Mouse (Mus musculus) E14TG2a.4 (cell line): ENCODE results near the gene Rfc5.
"Not testable (repeated sequence)": the region's sequence is repeated elsewhere in the genome, so short reads cannot be mapped to it uniquely, and the experiment has no call there.

ENCODE experiments used
- H3K27me3 ChIP-seq: 2 replicates; pipeline ENCODE4 v1.6.1; 2014; ENCODE audit warnings: low read length, control low read depth; ENCODE audit not compliant: insufficient read depth
- H3K36me3 ChIP-seq: 2 replicates; pipeline ENCODE4 v1.6.1; 2014; ENCODE audit warnings: low read length, control low read depth; ENCODE audit not compliant: insufficient read depth
- H3K4me1 ChIP-seq: replicated peaks from 2 replicates; pipeline ENCODE4 v1.6.1; 2014; ENCODE audit warnings: low read depth, low read length, control low read depth
- H3K4me3 ChIP-seq: replicated peaks from 2 replicates; pipeline ENCODE4 v1.5.1; 2014; ENCODE audit warnings: mild to moderate bottlenecking, low read length
- H3K9me3 ChIP-seq: 2 replicates; pipeline ENCODE4 v1.6.1; 2014; ENCODE audit warnings: low read length, control low read depth
- CTCF ChIP-seq: conservative IDR thresholded peaks from 2 replicates; pipeline ENCODE4 v1.5.1; 2014; ENCODE audit warnings: low read length
- NANOG ChIP-seq: IDR thresholded peaks from 2 replicates; pipeline ENCODE4 v1.6.1; 2014; ENCODE audit warnings: borderline replicate concordance, low read length, mixed read lengths
- POU5F1 ChIP-seq: IDR thresholded peaks from 2 replicates; pipeline ENCODE4 v1.6.1; 2014; ENCODE audit warnings: low read length, borderline replicate concordance

The Rfc5 gene

DNA sequence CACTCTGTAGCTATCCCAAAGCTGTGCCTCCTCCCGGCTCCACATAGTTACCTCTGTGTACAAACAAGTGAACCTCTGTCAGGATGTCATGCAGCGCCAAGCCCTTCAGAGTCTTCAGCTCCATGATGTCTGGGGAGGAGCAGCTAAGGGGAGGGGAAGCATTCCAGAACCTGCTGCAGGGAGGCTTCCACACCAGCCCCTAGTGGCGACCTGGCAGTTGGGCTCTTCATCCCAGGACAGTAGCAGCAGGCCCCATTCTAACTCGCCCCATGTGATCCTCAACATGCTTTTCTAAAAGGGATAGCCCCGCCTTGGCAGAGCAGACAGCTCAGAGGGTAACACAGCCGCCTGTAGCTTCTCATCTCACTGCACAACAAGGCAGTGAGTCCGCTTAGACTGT is 7.1 kb downstream of the Rfc5 start:
- Histone ChIP-seq H3K4me3 (peak overlapping the region; percentile 35; the same call in 1 of the 2 replicates), H3K4me1 (peaks cover 93% of the 10 kb centered on the region), H3K27me3 (no peaks in the 10 kb centered on the region), H3K9me3 (no peaks in the 10 kb centered on the region), H3K36me3 (peaks cover 100% of the 10 kb centered on the region)
- TF ChIP-seq CTCF (peak; percentile 24), POU5F1 (no peak)

DNA sequence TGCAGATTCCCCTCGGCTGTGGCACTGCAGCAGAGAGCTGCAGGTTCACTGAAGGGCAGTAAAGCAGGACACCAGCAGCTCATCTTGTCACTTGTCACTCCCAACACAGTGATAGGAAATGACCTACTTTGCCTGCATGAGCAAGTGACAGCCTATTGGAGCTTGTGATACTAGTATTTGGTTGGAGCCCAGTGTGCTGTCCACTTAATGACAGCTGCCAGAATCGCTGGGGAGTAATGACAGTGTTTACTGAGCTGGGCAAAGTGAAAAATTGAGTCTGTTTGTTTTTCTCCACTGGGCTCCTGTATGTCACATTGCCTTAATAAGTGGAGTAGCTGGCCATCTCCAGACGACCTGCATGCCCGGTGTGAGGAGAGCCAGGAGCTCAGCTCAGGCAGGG is 8.6 kb downstream of the Rfc5 start:
- no peak overlapping the region for H3K4me3 ChIP-seq
- no peaks in the 10 kb centered on the region for H3K9me3 ChIP-seq
- peaks cover 93% of the 10 kb centered on the region for H3K4me1 ChIP-seq
- H3K36me3 ChIP-seq, result peaks cover 100% of the 10 kb centered on the region
- TF ChIP-seq NANOG (no peak), POU5F1 (no peak), CTCF (no peak)
- no peaks in the 10 kb centered on the region for H3K27me3 ChIP-seq

DNA sequence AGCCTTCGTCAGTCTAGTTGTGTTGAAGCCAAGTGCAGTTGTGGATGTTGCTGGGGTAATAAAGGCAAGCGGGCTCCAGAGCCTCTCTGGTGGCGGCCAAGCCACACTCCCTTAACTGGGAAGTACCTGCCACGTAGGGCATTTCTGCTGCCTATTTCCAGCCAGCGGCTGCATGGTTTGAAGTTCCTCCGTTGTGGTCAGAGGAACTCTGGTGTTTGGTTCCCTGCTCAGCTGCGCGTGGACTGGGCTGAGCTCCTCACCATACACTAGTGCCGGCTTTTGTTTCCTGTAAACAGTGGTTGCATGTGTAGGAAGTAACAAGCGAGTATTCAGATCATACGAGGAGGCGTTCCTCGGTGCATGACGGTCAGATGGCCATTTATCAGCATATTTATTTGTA is 11.1 kb downstream of the Rfc5 start:
- H3K4me1 ChIP-seq, result peaks cover 92% of the 10 kb centered on the region
- not testable (repeated sequence) for H3K27me3 ChIP-seq

DNA sequence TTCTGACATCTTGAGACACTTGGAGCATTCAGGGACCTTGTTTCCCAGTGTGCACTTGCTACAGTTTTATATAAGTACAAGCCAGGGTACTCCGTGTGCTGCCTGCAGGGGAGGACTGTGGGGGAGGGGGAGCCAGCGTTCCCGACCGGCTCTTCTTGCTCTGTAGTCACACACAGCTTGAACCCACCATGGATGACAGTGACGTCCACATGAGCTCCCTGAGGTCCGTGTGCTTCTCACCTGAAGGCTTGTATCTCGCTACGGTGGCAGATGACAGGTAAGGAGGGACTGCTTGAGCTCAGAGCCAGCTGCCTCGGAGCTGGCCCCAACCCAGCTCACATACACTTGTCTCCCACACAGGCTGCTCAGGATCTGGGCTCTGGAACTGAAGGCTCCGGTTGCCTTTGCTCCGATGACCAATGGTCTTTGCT is 12.5 kb downstream of the Rfc5 start:
- no peaks in the 10 kb centered on the region for H3K27me3 ChIP-seq
- H3K4me1 ChIP-seq, result peaks cover 83% of the 10 kb centered on the region
- TF ChIP-seq NANOG, result no peak
- no peak for TF ChIP-seq CTCF
- no peak for TF ChIP-seq POU5F1
- H3K36me3 ChIP-seq, result peaks cover 100% of the 10 kb centered on the region
- H3K4me3 ChIP-seq, result no peak overlapping the region
- no peaks in the 10 kb centered on the region for H3K9me3 ChIP-seq

More for the DNA sequence above, 11.1 kb downstream of the Rfc5 start:
- peaks cover 100% of the 10 kb centered on the region for H3K36me3 ChIP-seq
- H3K4me3 ChIP-seq, H3K9me3 ChIP-seq: not testable (repeated sequence)

DNA sequence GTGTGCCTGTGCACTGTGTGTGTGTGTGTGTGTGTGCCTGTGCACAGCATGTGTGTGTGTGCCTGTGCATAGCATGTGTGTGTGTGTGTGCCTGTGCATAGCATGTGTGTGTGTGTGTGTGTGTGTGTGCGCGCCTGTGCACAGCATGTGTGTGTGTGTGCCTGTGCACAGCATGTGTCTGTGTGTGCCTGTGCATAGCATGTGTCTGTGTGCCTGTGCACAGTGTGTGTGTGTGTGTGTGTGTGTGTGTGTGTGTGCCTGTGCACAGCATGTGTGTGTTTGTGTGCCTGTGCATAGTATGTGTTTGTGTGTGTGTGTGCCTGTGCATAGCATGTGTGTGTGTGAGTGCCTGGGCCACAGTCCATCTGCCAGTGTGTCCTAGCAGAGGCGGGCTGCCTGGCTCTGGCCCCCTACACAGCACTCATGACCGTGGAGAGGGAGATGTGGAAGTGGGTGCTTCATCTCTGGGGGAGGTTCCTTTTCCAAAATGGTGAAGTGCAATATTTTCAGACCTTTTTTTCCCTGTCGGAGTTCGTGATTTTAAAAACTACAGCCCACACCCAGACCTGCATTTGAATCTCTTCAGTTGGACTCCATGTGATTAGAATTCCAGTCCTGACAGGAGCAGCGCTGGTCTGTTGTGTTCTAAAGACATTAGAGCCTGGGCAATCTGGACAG is 14.3 kb downstream of the Rfc5 start:
- Histone ChIP-seq H3K4me1 (peaks cover 84% of the 10 kb centered on the region), H3K4me3 (no peak overlapping the region), H3K9me3 (no peaks in the 10 kb centered on the region), H3K27me3 (no peaks in the 10 kb centered on the region), H3K36me3 (peaks cover 100% of the 10 kb centered on the region)
- TF ChIP-seq NANOG (no peak), CTCF (no peak), POU5F1 (no peak)

DNA sequence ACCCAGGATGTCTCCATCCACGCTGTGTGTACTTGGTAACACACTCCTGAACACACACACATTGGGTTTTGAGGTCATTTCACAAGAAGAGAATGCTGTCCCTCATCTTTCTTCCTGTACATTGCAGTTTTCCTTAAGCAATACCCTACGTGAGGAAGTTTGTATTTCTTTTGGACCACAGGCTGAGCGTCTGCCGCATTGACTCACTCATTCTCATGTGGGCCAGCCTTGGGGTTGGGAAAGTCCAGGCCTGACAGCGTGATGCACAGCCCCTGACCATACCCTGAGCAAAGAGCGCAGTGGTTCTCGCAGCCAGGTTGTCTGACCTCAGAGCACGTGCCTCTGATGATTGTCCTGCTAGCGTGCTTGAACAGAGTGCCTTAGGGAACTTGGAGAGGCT is 15.4 kb downstream of the Rfc5 start:
- TF ChIP-seq CTCF, result no peak
- TF ChIP-seq POU5F1, result no peak
- no peak for TF ChIP-seq NANOG
- no peak overlapping the region for H3K4me3 ChIP-seq
- no peaks in the 10 kb centered on the region for H3K27me3 ChIP-seq
- peaks cover 84% of the 10 kb centered on the region for H3K4me1 ChIP-seq
- no peaks in the 10 kb centered on the region for H3K9me3 ChIP-seq
- peaks cover 100% of the 10 kb centered on the region for H3K36me3 ChIP-seq

DNA sequence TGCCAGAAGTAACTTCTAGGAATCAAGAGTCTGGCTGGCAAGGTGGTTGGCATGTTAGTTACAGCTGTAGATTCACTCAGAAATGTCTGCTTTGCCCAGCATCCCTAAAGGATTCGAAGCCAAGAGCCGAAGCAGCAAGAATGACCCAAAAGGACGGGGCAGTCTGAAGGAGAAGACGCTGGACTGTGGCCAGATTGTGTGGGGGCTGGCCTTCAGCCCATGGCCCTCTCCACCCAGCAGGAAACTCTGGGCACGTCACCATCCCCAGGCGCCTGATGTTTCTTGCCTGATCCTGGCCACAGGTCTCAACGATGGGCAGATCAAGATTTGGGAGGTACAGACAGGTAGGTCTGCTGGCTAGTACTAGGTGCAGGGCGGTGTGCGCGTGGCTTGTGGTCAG is 18.3 kb downstream of the Rfc5 start:
- no peak overlapping the region for H3K4me3 ChIP-seq
- no peaks in the 10 kb centered on the region for H3K27me3 ChIP-seq
- H3K4me1 ChIP-seq, result peaks cover 86% of the 10 kb centered on the region
- no peak for TF ChIP-seq NANOG
- no peak for TF ChIP-seq CTCF
- TF ChIP-seq POU5F1, result no peak
- H3K36me3 ChIP-seq, result peaks cover 100% of the 10 kb centered on the region
- H3K9me3 ChIP-seq, result no peaks in the 10 kb centered on the region

DNA sequence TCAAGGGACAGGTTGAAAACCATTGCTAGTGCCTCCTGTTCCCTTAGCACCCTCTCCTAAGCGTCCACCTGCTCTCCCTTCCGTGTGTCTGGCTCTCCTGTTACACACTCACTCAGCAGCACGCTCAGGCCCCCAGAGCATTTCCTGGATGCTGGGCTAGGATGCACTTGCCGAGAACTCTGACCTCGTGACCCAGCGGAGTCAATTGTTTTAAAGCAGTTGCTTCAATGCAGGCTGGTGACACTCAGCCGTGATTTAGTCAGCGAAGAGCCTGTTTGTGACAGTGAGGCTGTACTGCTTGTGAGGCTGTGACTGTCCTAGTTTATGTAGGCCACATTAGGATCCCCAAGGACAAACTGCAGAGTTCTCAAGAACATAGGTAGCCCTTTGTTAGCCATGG is 21.6 kb downstream of the Rfc5 start:
- peaks cover 100% of the 10 kb centered on the region for H3K36me3 ChIP-seq

DNA sequence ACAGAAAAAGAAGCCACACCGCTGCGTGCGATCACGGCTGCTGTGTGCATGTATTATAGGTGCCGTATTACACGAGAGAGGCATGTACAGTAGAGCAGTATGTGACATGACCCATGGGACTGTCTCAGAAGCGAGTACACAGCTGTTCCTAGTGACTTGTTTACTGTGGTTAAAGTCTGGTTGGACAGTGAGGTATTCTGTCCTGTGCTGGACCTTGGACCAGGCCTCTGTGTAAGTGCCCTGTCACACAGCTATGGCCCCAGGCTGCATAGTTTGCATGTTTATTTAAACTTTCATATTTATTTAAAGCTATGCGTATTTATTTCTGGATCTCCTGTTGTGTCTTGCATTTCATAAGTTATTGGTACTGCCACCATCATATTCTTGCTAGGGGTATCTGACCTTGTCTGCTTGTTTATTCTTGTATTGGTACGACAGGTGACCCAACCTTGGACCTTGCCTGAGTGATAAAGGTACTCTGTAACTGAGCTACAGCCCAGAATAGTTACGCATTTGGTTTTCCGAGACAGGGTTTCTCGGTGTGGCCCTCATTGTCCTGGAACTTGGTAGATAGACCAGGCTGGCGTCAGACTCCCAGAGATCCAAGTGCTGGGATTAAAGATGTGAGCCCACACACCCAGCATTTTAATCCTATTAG is 22.8 kb downstream of the Rfc5 start:
- H3K4me3 ChIP-seq, result no peak overlapping the region
- no peaks in the 10 kb centered on the region for H3K27me3 ChIP-seq
- H3K36me3 ChIP-seq, result peaks cover 99% of the 10 kb centered on the region
- H3K9me3 ChIP-seq, result no peaks in the 10 kb centered on the region
- TF ChIP-seq NANOG, result no peak
- TF ChIP-seq CTCF, result no peak
- no peak for TF ChIP-seq POU5F1
- H3K4me1 ChIP-seq, result peaks cover 96% of the 10 kb centered on the region

More for the DNA sequence above, 21.6 kb downstream of the Rfc5 start:
- Histone ChIP-seq H3K9me3 (no peaks in the 10 kb centered on the region), H3K27me3 (no peaks in the 10 kb centered on the region), H3K4me1 (peaks cover 91% of the 10 kb centered on the region), H3K4me3 (no peak overlapping the region)
- TF ChIP-seq POU5F1, result no peak
- TF ChIP-seq NANOG, result no peak
- TF ChIP-seq CTCF, result no peak
